Mouse (Mus musculus) kidney, adult 2 months (tissue): ENCODE data around the gene Mlph.

Source experiments
- CTCF ChIP-seq: fragments of 200-500 bp; conservative IDR thresholded peaks from 2 replicates; pipeline ENCODE4 v1.5.1; 2011; ENCODE audit warnings: low read depth, mild to moderate bottlenecking, control low read depth, low read length, moderate library complexity, mixed read lengths; ENCODE audit not compliant: insufficient read depth, insufficient read length
- POLR2A ChIP-seq: fragments of 200-500 bp; IDR thresholded peaks from one replicate; pipeline ENCODE4 v1.6.1; 2011; ENCODE audit warnings: low read depth, low read length, control low read depth

DNA sequence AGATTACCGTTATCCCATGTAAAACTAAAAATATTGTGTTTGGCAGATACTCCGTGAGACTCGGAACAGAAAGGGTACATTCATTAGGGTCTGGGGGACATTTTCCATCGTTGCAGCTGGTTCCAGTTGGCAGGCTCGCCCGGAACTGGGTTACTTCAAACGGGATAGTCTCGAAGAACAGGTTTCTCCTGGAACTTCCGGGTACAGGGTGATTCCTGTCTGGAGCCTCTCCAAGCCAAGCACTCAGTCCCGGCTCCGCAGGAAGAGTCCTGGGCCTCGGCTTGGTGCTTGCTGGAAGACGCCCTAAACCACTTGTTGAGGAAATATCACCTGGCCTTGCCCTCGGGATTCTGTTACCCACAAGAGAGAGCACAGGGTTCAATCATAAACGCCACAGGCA is 12.4 kb downstream of the Mlph start:
- no peak for TF ChIP-seq CTCF
- TF ChIP-seq POLR2A, result no peak
